Mouse (Mus musculus) cerebellum, adult 9-10 months (tissue): Measurements from ENCODE around the gene Gngt2.
"Not testable (repeated sequence)": the region's sequence is repeated elsewhere in the genome, so short reads cannot be mapped to it uniquely, and the experiment has no call there.

Source experiments
- DNase-seq: peaks from one replicate; pipeline ENCODE4 v3.0.0; 2022

The Gngt2 gene

GRCm38 (mm10) chr11:95841498-95841830 lies 4.4 kb downstream of the Gngt2 start:
- DNase-seq = no peak

- no peak for DNase-seq
Measured at GRCm38 (mm10) chr11:95842074-95842681, 5.2 kb downstream of the Gngt2 start, which contains the start of gene Abi3. TSS of gene Abi3 (minus strand) at chr11:95842476.

GRCm38 (mm10) chr11:95842953-95843352 lies 5.9 kb downstream of the Gngt2 start:
- DNase-seq = no peak

- no peak for DNase-seq
Measured at GRCm38 (mm10) chr11:95843421-95843950, 6.5 kb downstream of the Gngt2 start.

- no peak for DNase-seq
Measured at GRCm38 (mm10) chr11:95844935-95845334, 7.9 kb downstream of the Gngt2 start.

- DNase-seq = no peak
Measured at GRCm38 (mm10) chr11:95850898-95851297, 13.9 kb downstream of the Gngt2 start.

GRCm38 (mm10) chr11:95853684-95854083 lies 16.7 kb downstream of the Gngt2 start:
- peak; percentile 69 for DNase-seq

- peak; percentile 68 for DNase-seq
Measured at GRCm38 (mm10) chr11:95857306-95857705, 20.3 kb downstream of the Gngt2 start.

- DNase-seq = no peak
Measured at GRCm38 (mm10) chr11:95857716-95858527, 20.9 kb downstream of the Gngt2 start.

GRCm38 (mm10) chr11:95858528-95859467 lies 21.8 kb downstream of the Gngt2 start:
- DNase-seq = peak; percentile 97

- DNase-seq = no peak
Measured at GRCm38 (mm10) chr11:95859468-95859855, 22.4 kb downstream of the Gngt2 start.

- peak; percentile 43 for DNase-seq
Measured at GRCm38 (mm10) chr11:95860071-95860490, 23.1 kb downstream of the Gngt2 start.

- DNase-seq = no peak
Measured at GRCm38 (mm10) chr11:95861397-95861796, 24.4 kb downstream of the Gngt2 start.

- no peak for DNase-seq
Measured at GRCm38 (mm10) chr11:95869442-95869841, 32.4 kb downstream of the Gngt2 start.

GRCm38 (mm10) chr11:95869918-95870470 lies 33.0 kb downstream of the Gngt2 start:
- DNase-seq = no peak

- DNase-seq = no peak
Measured at GRCm38 (mm10) chr11:95875804-95876203, 38.8 kb downstream of the Gngt2 start.

- no peak for DNase-seq
Measured at GRCm38 (mm10) chr11:95876296-95876695, 39.3 kb downstream of the Gngt2 start.

GRCm38 (mm10) chr11:95879861-95880260 lies 42.8 kb downstream of the Gngt2 start:
- DNase-seq = not testable (repeated sequence)

GRCm38 (mm10) chr11:95890462-95891051 lies 53.5 kb downstream of the Gngt2 start:
- no peak for DNase-seq
